15 mouse cellular contexts compared by ENCODE assay signal in the genomic region with DNA sequence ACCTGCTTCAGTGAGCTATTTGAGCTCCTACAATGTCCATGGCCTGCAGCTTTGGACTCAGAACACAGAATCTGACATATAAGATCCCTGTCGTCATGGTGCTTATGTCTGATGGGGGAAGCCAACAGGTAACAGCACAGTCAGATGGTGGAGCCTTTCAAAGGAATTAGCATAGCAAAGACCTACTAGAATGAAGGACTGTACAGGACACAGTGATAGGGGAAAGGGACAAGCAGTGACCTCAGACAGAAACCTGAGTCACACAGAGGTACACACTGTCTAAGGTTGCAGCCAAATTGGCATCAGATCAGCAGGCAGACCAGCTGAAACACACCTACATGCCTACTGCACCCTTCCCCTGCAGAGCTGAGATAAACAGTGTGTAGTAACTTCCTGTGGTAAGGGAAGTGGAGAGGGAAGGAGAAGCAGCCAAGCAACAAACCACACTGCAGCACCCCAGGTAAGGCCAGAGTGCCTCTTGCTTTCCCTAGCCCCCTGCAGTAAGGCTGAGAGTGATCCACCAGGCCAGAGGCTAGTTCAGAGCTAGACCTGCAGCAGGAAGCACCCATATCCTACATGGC. TPM values are rescaled to one million over a fixed set of nuclear protein-coding genes. Genes with fewer than 3 reads are reported as not detected.
"Had no signal": no experiment of that assay in that cellular context is flagged by ENCODE, and none has a peak within 500 bp of the region (broad histone marks: within the 10 kb centered on the region; RNA-seq: fewer than 3 reads in every experiment).

No protein-coding gene starts in this region.

RNA-seq across cellular contexts. Expression of a gene that starts 16.1 kb away (rescaled TPM):
- total RNA-seq: layer of hippocampus, adult 18-20 months; layer of hippocampus, postnatal 36 days; left cerebral cortex, adult 8-10 months; left cerebral cortex, postnatal 25 days had no signal
- polyA plus RNA-seq: limb, embryonic 11.5 days; limb, embryonic 15.5 days; liver, embryonic 12.5 days; liver, embryonic 16.5 days; lung, embryonic 15.5 days; midbrain, embryonic 11.5 days; midbrain, embryonic 15.5 days; neural tube, embryonic 14.5 days; small intestine, adult 2 months had no signal

RNA-seq across cellular contexts. Expression of a gene that starts 25.9 kb away (rescaled TPM):
- total RNA-seq: layer of hippocampus, adult 18-20 months; layer of hippocampus, postnatal 36 days; left cerebral cortex, adult 8-10 months; left cerebral cortex, postnatal 25 days had no signal
- polyA plus RNA-seq: kidney, postnatal 0 days; limb, embryonic 11.5 days; limb, embryonic 15.5 days; liver, embryonic 12.5 days; liver, embryonic 16.5 days; lung, embryonic 15.5 days; midbrain, embryonic 11.5 days; midbrain, embryonic 15.5 days; neural tube, embryonic 14.5 days; small intestine, adult 2 months; stomach, embryonic 15.5 days had no signal

RNA-seq across cellular contexts. Expression of a gene that starts 39.9 kb away (rescaled TPM):
- total RNA-seq: layer of hippocampus, adult 18-20 months; layer of hippocampus, postnatal 36 days; left cerebral cortex, postnatal 25 days had no signal
- polyA plus RNA-seq: kidney, postnatal 0 days; limb, embryonic 11.5 days; liver, embryonic 12.5 days; liver, embryonic 16.5 days; lung, embryonic 15.5 days; midbrain, embryonic 11.5 days; small intestine, adult 2 months; stomach, embryonic 15.5 days had no signal

RNA-seq across cellular contexts. Expression of a gene that starts 57.5 kb away (rescaled TPM):
- total RNA-seq: layer of hippocampus, adult 18-20 months; layer of hippocampus, postnatal 36 days; left cerebral cortex, adult 8-10 months; left cerebral cortex, postnatal 25 days had no signal
